Mouse (Mus musculus) liver, embryonic 12.5 days (tissue): Measurements from ENCODE around the gene Eprs. TPM values are rescaled to one million over a fixed set of nuclear protein-coding genes. Genes with fewer than 3 reads are reported as not detected.

Experiments used
- ATAC-seq: fragments of 200-750 bp; cut with Nextera tagmentation; 2 replicates; pipeline ENCODE4 v1.8.0; 2017; ENCODE audit warnings: moderate number of reproducible peaks, mild to moderate bottlenecking, moderate library complexity
- H3K27ac ChIP-seq: fragments of 300-500 bp; sonication (generic); 2 replicates; pipeline ENCODE4 v1.5.1; 2016; ENCODE audit warnings: mild to moderate bottlenecking
- H3K27me3 ChIP-seq: fragments of 300-500 bp; sonication (generic); replicated peaks from 2 replicates; pipeline ENCODE4 v1.6.1; 2016; ENCODE audit warnings: mild to moderate bottlenecking, moderate library complexity
- H3K36me3 ChIP-seq: fragments of 300-500 bp; sonication (generic); 2 replicates; pipeline ENCODE4 v1.6.1; 2016; ENCODE audit warnings: mild to moderate bottlenecking, moderate library complexity
- H3K4me1 ChIP-seq: fragments of 300-500 bp; sonication (generic); 2 replicates; pipeline ENCODE4 v1.6.1; 2016
- H3K4me2 ChIP-seq: fragments of 300-500 bp; sonication (generic); 2 replicates; pipeline ENCODE4 v1.6.1; 2016; ENCODE audit warnings: mild to moderate bottlenecking, moderate library complexity
- H3K4me3 ChIP-seq: fragments of 300-500 bp; sonication (generic); 2 replicates; pipeline ENCODE4 v1.5.1; 2016; ENCODE audit warnings: mild to moderate bottlenecking, moderate library complexity
- H3K9ac ChIP-seq: fragments of 300-500 bp; sonication (generic); 2 replicates; pipeline ENCODE4 v1.6.1; 2016; ENCODE audit warnings: mild to moderate bottlenecking, moderate library complexity
- H3K9me3 ChIP-seq: fragments of 300-500 bp; sonication (generic); replicated peaks from 2 replicates; pipeline ENCODE4 v1.6.1; 2016; ENCODE audit warnings: mild to moderate bottlenecking, moderate library complexity
- WGBS: fragments of 180-500 bp; shearing (Covaris S2); methylation state at CpG from one replicate; pipeline ENCODE4 v1.1.7; 2016; ENCODE audit not compliant: insufficient replicate concordance; 5-methylcytosine and 5-hydroxymethylcytosine counted together
- polyA plus RNA-seq: library from polyadenylated mRNA; unstranded; fragments of >200 nt; fragmentation: Nextera tagmentation; extraction: Ambion mirVana; gene quantifications from 2 replicates; pipeline ENCODE4 v1.2.1, GENCODE M21; 2016

Gene Eprs
- polyA plus RNA-seq, 1 experiment from 2014 or later: 136 TPM

DNA sequence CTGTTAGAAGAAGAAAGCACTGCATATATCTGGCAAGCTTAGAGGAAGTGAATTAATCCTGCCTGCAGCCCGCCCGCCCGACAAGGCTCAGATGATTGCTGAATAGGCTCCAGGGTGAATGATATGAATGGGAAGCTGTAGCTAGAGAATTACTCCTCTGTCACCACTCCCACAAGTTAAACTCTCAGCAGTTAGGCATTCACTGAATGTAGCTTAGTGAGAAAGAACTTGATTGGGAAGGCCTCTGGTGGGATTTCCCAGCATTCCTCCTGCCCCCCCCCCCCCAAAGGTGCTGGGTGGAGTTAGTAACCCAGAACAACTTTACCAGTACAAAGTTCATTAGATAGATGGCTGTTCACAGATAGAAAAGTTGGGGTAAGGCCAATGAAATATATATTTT lies 26.3 kb upstream of the Eprs start:
- H3K27ac ChIP-seq: no peak overlapping the region
- no peak for ATAC-seq
- no peak overlapping the region for H3K4me2 ChIP-seq
- no peaks in the 10 kb centered on the region for H3K27me3 ChIP-seq
- H3K9ac ChIP-seq: no peak overlapping the region
- peaks cover 23% of the 10 kb centered on the region for H3K36me3 ChIP-seq
- H3K9me3 ChIP-seq: no peaks in the 10 kb centered on the region
- 56% methylated on average over 3 of the region's 3 CpGs for WGBS
- H3K4me3 ChIP-seq: no peak overlapping the region
- H3K4me1 ChIP-seq: peaks cover 26% of the 10 kb centered on the region

DNA sequence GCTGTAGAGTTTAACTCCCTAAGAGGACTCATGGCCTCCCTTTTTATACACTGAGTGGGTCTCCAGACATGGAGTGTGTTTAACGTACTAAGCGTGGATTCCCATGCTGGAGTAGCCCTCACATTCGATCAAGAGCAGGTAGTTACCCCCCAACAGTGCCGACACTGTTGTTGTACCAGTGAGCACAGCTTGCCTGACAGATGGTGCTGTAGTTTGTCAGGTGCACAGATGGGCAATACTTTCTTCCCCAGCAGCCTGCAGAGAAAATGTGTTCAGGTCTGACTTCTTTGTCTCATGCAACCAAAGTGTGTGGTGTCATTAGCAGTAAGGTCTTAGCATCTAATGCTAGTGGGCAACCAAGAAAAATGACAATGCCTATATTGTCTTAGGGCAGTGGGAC lies 20.4 kb upstream of the Eprs start:
- Histone ChIP-seq H3K36me3 (peaks cover 64% of the 10 kb centered on the region), H3K27ac (no peak overlapping the region), H3K4me3 (no peak overlapping the region), H3K9ac (no peak overlapping the region), H3K4me1 (no peaks in the 10 kb centered on the region), H3K27me3 (no peaks in the 10 kb centered on the region), H3K9me3 (no peaks in the 10 kb centered on the region), H3K4me2 (no peak overlapping the region)
- WGBS: 90% methylated on average over 4 of the region's 4 CpGs
- no peak for ATAC-seq

DNA sequence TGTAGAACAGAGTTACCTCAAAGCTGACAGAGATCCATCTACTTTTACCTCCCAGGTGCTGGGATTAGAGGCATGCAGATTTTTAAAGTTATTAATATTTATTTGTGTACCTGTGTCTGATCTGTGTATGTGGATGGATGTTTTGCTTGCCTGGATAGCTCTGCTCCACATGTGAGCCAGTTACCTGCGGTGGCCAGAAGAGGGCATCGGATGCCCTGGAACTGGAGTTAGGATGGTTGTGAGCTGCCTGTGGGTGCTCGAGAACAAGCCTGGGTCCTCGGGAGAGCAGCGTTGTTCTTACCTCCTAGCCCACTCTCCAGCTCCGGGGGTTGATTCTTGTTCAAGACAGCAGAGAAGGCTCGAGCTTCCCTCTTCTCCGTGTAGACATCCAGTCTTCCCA lies 19.4 kb upstream of the Eprs start:
- H3K9me3 ChIP-seq: no peaks in the 10 kb centered on the region
- no peaks in the 10 kb centered on the region for H3K4me1 ChIP-seq
- H3K27me3 ChIP-seq: no peaks in the 10 kb centered on the region
- no peak overlapping the region for H3K4me3 ChIP-seq
- H3K36me3 ChIP-seq: peaks cover 70% of the 10 kb centered on the region
- H3K9ac ChIP-seq: no peak overlapping the region
- H3K27ac ChIP-seq: no peak overlapping the region
- WGBS: 78% methylated on average over 8 of the region's 8 CpGs
- H3K4me2 ChIP-seq: no peak overlapping the region
- ATAC-seq: no peak

DNA sequence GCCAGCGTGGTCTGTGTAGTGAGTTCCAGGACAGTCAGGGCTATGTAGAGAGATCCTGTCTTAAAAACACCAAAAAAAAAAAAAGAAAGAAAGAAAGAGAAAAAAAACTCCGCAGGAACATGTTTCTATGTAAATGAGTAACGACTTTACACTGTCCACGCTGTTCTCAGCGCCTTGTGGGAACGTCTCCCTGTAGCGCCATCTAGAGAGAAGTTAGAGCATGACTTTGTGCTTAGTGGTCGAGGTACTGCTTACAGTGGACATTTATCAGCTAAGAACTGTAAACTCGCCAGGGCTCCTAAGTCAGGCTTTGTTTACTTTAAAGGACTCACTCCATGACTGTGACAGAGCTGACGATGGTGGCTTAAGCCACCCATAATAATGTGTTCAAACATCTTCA lies 16.7 kb upstream of the Eprs start:
- Histone ChIP-seq H3K4me2 (no peak overlapping the region), H3K9ac (no peak overlapping the region), H3K4me1 (no peaks in the 10 kb centered on the region), H3K36me3 (peaks cover 69% of the 10 kb centered on the region), H3K9me3 (no peaks in the 10 kb centered on the region), H3K27me3 (no peaks in the 10 kb centered on the region), H3K27ac (no peak overlapping the region), H3K4me3 (no peak overlapping the region)
- WGBS: 68% methylated on average over 10 of the region's 10 CpGs
- no peak for ATAC-seq

DNA sequence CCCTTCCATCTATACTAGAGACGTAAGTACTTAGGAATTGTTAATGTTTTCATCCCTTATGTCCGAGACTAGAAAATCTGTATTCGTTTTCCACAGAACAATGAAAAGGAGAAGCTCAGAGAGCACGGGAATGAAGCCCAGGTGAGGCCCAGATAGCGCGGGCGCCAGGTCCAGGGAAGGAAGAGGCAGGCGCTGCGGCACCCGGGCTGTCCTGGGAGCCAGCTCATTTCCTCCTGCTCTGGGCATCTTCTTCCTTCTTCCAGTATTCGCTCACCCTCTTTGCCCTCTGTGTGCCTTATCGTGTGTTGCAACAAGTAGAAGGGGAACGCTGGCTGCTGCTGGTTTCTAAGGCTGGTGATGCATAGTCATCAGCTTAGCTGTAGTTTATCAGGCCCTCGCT lies 13.1 kb upstream of the Eprs start:
- ATAC-seq: no peak

DNA sequence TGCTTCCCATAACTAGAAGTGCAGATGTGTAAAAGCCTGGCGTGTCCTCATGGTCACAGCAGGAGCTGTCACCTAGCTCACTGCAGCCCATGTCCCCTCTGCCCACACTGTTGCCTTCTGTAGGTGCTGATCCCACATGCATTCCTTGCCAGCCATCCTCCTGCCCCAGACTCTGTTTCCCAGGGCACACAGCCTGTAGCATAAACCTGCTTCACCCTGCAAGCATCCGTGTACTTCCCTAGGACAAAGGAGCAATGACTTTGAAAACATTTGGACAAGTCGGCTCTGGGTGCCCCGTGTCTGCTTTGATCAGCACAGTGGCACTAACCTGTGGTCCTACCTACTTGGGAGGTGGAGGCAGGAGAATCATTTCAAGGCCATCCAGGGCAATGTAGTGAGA lies 12.2 kb upstream of the Eprs start:
- Histone ChIP-seq H3K36me3 (peaks cover 46% of the 10 kb centered on the region), H3K4me1 (no peaks in the 10 kb centered on the region), H3K9me3 (no peaks in the 10 kb centered on the region), H3K9ac (no peak overlapping the region), H3K27me3 (no peaks in the 10 kb centered on the region), H3K4me3 (no peak overlapping the region), H3K4me2 (no peak overlapping the region), H3K27ac (no peak overlapping the region)
- WGBS: 75% methylated on average over 4 of the region's 4 CpGs
- ATAC-seq: no peak

More for the DNA sequence above, 13.1 kb upstream of the Eprs start:
- no peaks in the 10 kb centered on the region for H3K27me3 ChIP-seq
- H3K9me3 ChIP-seq: no peaks in the 10 kb centered on the region
- WGBS: 78% methylated on average over 14 of the region's 14 CpGs
- H3K4me1 ChIP-seq: no peaks in the 10 kb centered on the region
- H3K36me3 ChIP-seq: peaks cover 53% of the 10 kb centered on the region
- H3K4me2 ChIP-seq: no peak overlapping the region
- H3K9ac ChIP-seq: no peak overlapping the region
- no peak overlapping the region for H3K27ac ChIP-seq
- H3K4me3 ChIP-seq: no peak overlapping the region

DNA sequence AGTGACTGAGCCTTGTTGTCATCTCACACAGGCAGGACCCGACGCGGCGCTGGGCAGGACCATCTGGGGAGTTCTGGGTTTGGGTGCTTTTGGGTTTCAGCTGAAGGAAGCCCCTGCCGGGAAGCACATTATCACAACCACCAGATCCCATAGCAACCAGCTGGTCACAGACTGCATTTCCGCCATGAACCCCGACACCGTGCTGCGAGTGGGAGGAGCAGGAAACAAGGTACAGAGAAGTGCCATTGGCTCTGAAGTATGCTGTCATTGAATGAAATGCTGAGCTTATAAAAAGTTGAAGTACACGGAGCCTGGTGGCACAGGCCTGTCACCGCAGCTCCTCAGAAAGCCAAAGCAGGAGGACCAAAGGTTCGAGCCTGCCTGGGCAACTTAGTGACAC lies 10.7 kb upstream of the Eprs start:
- 66% methylated on average over 12 of the region's 12 CpGs for WGBS
- H3K9me3 ChIP-seq: no peaks in the 10 kb centered on the region
- no peaks in the 10 kb centered on the region for H3K4me1 ChIP-seq
- no peak overlapping the region for H3K9ac ChIP-seq
- H3K36me3 ChIP-seq: peaks cover 46% of the 10 kb centered on the region
- no peak overlapping the region for H3K4me3 ChIP-seq
- no peak overlapping the region for H3K4me2 ChIP-seq
- H3K27ac ChIP-seq: no peak overlapping the region
- ATAC-seq: peak; percentile 27; the same call in 1 of the 2 replicates
- H3K27me3 ChIP-seq: no peaks in the 10 kb centered on the region

DNA sequence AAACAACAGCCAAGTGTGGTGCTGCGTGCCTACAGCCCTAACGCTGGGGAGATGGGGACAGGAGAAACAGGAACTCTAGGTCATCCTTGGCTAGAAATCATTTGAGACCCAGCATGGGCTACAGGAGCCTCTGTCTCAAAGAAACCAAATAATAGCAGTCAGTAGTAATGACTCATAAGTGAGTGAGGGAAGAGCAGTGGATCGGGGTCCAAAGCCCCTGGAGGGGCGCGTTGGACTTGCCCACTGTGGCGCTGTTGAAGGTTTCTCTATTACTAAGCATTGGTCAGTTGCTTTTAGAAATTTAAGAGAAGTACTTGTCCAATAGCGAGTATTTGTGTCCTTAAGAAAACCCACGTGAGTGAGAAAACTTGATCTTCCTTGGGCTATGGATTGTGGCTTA lies 9.5 kb upstream of the Eprs start:
- peaks cover 46% of the 10 kb centered on the region for H3K36me3 ChIP-seq
- no peak for ATAC-seq

DNA sequence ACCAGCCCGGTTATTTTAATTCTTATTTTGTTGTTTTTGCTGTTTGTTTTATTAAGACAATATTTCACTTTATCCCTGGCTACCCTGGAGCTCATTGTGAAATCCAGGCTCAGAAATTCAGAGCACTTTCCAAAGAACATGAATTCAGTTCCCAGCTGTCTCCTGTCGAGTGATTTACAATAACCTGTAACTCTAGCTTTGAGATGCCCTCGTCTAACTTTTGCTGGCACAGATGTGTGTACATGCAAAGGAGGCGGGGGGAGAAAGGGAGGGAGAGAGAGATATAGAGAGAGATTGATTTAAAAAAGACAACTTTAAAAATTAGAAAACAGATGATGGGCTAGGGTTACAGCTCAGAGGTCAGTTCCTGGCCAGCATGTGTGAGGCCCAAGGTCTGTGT lies 8.1 kb upstream of the Eprs start:
- Histone ChIP-seq H3K4me2 (no peak overlapping the region), H3K27me3 (no peaks in the 10 kb centered on the region), H3K27ac (no peak overlapping the region), H3K4me3 (no peak overlapping the region), H3K9ac (no peak overlapping the region), H3K36me3 (peaks cover 39% of the 10 kb centered on the region), H3K9me3 (no peaks in the 10 kb centered on the region), H3K4me1 (no peaks in the 10 kb centered on the region)
- no peak for ATAC-seq
- WGBS: 67% methylated on average over 4 of the region's 4 CpGs

More for the DNA sequence above, 9.5 kb upstream of the Eprs start:
- Histone ChIP-seq H3K4me2 (no peak overlapping the region), H3K9me3 (no peaks in the 10 kb centered on the region), H3K9ac (no peak overlapping the region), H3K27ac (no peak overlapping the region), H3K4me1 (no peaks in the 10 kb centered on the region), H3K4me3 (no peak overlapping the region), H3K27me3 (no peaks in the 10 kb centered on the region)
- 86% methylated on average over 8 of the region's 8 CpGs for WGBS

DNA sequence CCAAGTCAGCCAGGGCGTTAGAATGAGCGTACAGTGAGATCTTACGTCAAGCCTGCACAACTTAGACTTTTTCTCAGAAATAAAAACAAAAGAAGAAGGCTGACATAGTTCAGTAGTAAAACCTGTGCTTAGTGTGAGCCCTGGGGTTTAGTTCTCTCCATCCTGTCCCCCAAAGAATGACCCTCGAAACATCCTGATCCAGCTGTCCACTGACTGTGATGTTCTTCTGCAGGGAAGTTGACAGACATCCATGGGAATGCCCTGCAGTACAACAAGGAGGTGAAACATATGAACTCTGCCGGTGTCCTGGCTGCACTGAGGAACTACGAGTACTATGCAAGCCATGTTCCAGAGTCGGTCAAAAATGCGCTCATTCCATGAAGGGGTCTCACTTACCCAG lies 6.6 kb upstream of the Eprs start:
- no peak overlapping the region for H3K4me3 ChIP-seq
- no peaks in the 10 kb centered on the region for H3K9me3 ChIP-seq
- H3K27me3 ChIP-seq: no peaks in the 10 kb centered on the region
- peaks cover 27% of the 10 kb centered on the region for H3K36me3 ChIP-seq
- WGBS: 89% methylated on average over 8 of the region's 8 CpGs
- 0 out of 2 replicates have a peak, but pooled peaks cover 5% of the 10 kb centered on the region for H3K4me1 ChIP-seq
- H3K27ac ChIP-seq: no peak overlapping the region
- no peak for ATAC-seq
- H3K4me2 ChIP-seq: no peak overlapping the region
- no peak overlapping the region for H3K9ac ChIP-seq

DNA sequence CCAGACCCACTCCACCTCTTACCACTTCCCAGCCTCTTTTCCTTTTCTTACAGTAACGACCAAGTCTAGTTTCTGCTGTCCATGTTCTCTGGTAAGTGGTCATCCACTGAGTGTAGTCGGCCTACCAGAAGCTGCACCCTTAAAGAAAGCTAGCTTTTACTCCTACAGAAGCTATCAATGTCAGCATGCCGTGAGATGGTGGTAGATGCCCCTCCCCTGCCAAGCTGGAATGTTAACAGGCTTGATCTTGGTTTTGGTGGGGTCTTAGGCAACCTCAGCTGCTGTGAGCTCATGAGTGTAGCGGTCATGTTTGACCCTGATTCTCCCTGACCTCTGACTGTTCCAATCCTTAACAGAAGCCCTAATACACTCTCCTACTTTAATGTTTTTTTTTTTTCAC lies 4.6 kb upstream of the Eprs start:
- no peak overlapping the region for H3K27ac ChIP-seq
- WGBS: 72% methylated on average over 4 of the region's 4 CpGs

DNA sequence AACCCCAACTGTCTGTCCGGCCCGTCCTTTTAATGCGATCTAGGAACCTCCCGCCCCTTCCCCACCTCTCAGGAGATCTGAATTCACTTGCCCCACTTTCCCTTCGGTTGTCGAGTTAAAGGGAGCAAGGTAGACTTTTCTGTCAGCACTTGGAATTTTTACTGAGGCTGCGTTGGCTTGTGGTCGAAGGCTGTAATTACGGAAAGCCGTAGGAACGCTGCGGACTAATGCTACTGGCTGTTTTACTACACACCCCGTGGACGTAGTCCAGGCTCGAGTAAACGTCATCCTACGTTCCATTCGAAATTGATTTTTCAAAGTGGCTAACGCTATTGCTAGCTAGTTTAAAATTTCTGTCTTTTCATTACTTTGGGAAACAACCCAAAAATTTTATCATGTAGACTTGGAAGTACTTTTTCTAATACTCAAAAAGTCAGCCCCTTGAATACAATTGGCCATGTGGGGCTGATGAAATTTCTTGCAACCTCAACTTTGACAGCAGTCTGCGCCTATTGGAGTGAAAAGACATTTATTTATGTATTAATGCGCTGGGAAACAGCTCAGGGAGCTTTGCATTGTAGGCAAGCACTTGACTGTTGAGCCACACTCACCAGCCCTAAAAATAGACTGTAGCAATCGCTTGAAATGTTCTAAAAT lies 810 bp downstream of the Eprs start:
- ATAC-seq: peak; percentile 56
- H3K27me3 ChIP-seq: no peaks in the 10 kb centered on the region
- H3K9ac ChIP-seq: peak overlapping the region; percentile 97
- peak overlapping the region; percentile 94 for H3K4me3 ChIP-seq
- no peaks in the 10 kb centered on the region for H3K9me3 ChIP-seq
- 2% methylated on average over 22 of the region's 22 CpGs for WGBS
- H3K27ac ChIP-seq: peak overlapping the region; percentile 95
- peaks cover 28% of the 10 kb centered on the region for H3K36me3 ChIP-seq
- H3K4me1 ChIP-seq: peaks cover 42% of the 10 kb centered on the region
- peak overlapping the region; percentile 86 for H3K4me2 ChIP-seq

More for the DNA sequence above, 4.6 kb upstream of the Eprs start:
- H3K4me3 ChIP-seq: no peak overlapping the region
- no peak for ATAC-seq
- H3K9me3 ChIP-seq: no peaks in the 10 kb centered on the region
- H3K9ac ChIP-seq: no peak overlapping the region
- no peaks in the 10 kb centered on the region for H3K27me3 ChIP-seq
- H3K4me2 ChIP-seq: no peak overlapping the region
- H3K36me3 ChIP-seq: peaks cover 18% of the 10 kb centered on the region
- H3K4me1 ChIP-seq: peaks cover 16% of the 10 kb centered on the region

DNA sequence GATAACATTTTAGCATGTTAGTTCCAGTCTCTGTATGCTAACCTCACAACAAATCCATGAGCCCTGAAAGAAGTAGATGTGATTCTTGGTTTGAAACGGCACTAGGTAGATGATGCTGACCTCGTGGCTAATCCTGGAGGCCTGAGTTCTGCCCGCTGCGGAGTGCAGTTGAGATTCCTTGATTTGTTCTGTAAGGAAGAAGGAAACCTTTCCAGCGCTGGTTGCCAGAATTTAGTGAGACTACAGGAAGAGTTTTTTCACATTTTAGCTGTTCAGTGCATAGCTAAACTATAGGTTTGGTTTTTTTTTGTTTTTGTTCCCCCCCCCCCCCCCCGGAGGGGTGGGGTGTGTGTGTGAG lies 1.3 kb downstream of the Eprs start:
- Histone ChIP-seq H3K36me3 (peaks cover 32% of the 10 kb centered on the region), H3K9me3 (no peaks in the 10 kb centered on the region), H3K4me1 (peaks cover 42% of the 10 kb centered on the region), H3K27ac (peak overlapping the region; percentile 95; the same call in 1 of the 2 replicates), H3K4me2 (peak overlapping the region; percentile 86), H3K27me3 (no peaks in the 10 kb centered on the region), H3K4me3 (peak overlapping the region; percentile 94), H3K9ac (peak overlapping the region; percentile 97)
- no peak for ATAC-seq
- WGBS: 28% methylated on average over 6 of the region's 6 CpGs
